12 mouse cellular contexts compared by ENCODE assay signal in the genomic region with DNA sequence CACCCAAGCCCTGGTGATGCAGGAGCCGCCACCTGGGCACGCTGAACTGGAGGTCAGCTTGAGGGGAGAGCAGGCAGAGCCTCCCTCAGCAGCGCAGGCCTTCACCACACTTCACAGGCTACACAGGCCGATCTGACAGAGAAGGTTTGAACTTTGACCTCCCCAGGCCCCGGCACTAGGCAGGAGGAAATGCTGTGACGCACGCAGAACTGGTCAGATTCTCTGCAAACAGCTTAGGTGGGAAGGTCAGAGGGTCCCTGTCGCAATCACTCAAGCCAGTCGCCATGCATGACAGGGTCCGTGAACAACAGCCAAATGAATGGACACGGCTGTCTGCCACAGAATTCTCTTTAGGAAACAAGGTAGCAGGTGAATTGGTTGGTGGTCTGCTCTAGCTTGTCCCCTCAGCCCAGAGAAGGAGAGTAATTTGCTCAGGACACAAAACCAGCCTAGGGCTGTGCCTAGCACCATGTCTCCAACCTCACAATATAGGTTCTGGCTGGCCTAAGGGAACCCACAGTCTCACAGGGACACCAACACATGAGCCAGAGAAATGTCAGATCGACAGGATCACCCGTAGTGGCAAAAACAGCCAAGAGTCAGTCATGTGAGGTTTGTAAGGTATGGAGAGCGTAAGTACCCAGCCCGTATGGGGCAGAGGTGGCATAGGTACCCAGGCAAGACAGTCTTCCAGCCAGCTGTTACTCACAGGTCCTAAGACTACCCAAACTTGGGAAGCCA.
DNase-seq lines count a peak whose midpoint lies in the region; ATAC-seq and TF ChIP-seq lines count a peak whose summit lies in the region.
"Had no signal": no experiment of that assay in that cellular context is flagged by ENCODE, and none has a peak within 500 bp of the region (broad histone marks: within the 10 kb centered on the region; RNA-seq: fewer than 3 reads in every experiment).

No protein-coding gene starts in this region.

- H3K4me2 ChIP-seq in midbrain, embryonic 13.5 days (replicated peaks) = no peak overlapping the region
- H3K4me2 ChIP-seq in stomach, postnatal 0 days (replicated peaks; ENCODE audit: low read depth) = no peak overlapping the region
- H3K4me2 ChIP-seq: embryonic facial prominence, embryonic 15.5 days; hindbrain, embryonic 14.5 days had no signal

- no peak overlapping the region; the same call in 1 of the 2 replicates for H3K27ac ChIP-seq in midbrain, embryonic 10.5 days (replicated peaks)
- H3K27ac ChIP-seq in midbrain, embryonic 13.5 days = no peak overlapping the region
- no peak overlapping the region for H3K27ac ChIP-seq in stomach, postnatal 0 days (replicated peaks)
- H3K27ac ChIP-seq: embryonic facial prominence, embryonic 15.5 days; hindbrain, embryonic 14.5 days had no signal

- H3K27me3 ChIP-seq in midbrain, embryonic 10.5 days (ENCODE audit: low read depth, poor library complexity, severe bottlenecking) = no peaks in the 10 kb centered on the region
- no peaks in the 10 kb centered on the region for H3K27me3 ChIP-seq in midbrain, embryonic 13.5 days
- no peaks in the 10 kb centered on the region for H3K27me3 ChIP-seq in stomach, postnatal 0 days (ENCODE audit: control insufficient read depth, insufficient read depth, low read length)
- H3K27me3 ChIP-seq: embryonic facial prominence, embryonic 15.5 days had no signal

- H3K36me3 ChIP-seq in midbrain, embryonic 10.5 days = peaks cover 8% of the 10 kb centered on the region
- H3K36me3 ChIP-seq in midbrain, embryonic 13.5 days = peaks cover 8% of the 10 kb centered on the region; the same call in 1 of the 2 replicates
- H3K36me3 ChIP-seq in stomach, postnatal 0 days (ENCODE audit: control insufficient read depth, insufficient read depth, low read length) = peaks cover 21% of the 10 kb centered on the region

- H3K9ac ChIP-seq in midbrain, embryonic 13.5 days (replicated peaks) = no peak overlapping the region
- H3K9ac ChIP-seq in stomach, postnatal 0 days (ENCODE audit: low read length) = no peak overlapping the region
- H3K9ac ChIP-seq: embryonic facial prominence, embryonic 15.5 days; hindbrain, embryonic 14.5 days had no signal

- H3K4me1 ChIP-seq in midbrain, embryonic 10.5 days = peaks cover 29% of the 10 kb centered on the region
- no peaks in the 10 kb centered on the region; the same call in 1 of the 2 replicates for H3K4me1 ChIP-seq in midbrain, embryonic 13.5 days (replicated peaks)
- H3K4me1 ChIP-seq in stomach, postnatal 0 days (replicated peaks; ENCODE audit: control insufficient read depth, insufficient read depth) = no peaks in the 10 kb centered on the region
- H3K4me1 ChIP-seq: embryonic facial prominence, embryonic 15.5 days had no signal

- TF ChIP-seq CTCF in stomach, postnatal 0 days (IDR thresholded peaks at IDR 0.05; ENCODE audit: low read depth) = no peak

- DNase-seq in adrenal gland, adult 2 months = peak; percentile 54
- no peak for DNase-seq in adrenal gland, adult (ENCODE audit: inconsistent age in 2 of 2, low spot score in 1 of 2)
- DNase-seq in midbrain, embryonic 10.5 days (ENCODE audit: low spot score) = peak; percentile 25
- peak; percentile 65 to 81 for DNase-seq in kidney, postnatal 4 days
- DNase-seq in spleen, adult 12 weeks (ENCODE audit: low spot score) = no peak
- DNase-seq in stomach, postnatal 0 days (ENCODE audit: low spot score) = no peak
- no peak for DNase-seq in adrenal gland, postnatal 36 days
- DNase-seq: cerebellum, adult 9-11 months had no signal

- H3K4me3 ChIP-seq in midbrain, embryonic 10.5 days = no peak overlapping the region
- no peak overlapping the region for H3K4me3 ChIP-seq in midbrain, embryonic 13.5 days (replicated peaks)
- H3K4me3 ChIP-seq in stomach, postnatal 0 days (ENCODE audit: low read depth, low read length) = no peak overlapping the region
- H3K4me3 ChIP-seq: embryonic facial prominence, embryonic 15.5 days had no signal

- no peak for TF ChIP-seq EP300 in stomach, postnatal 0 days (optimal IDR thresholded peaks at IDR 0.05)

- 52% methylated on average over 15 of the region's 15 CpGs for WGBS in midbrain, embryonic 10.5 days
- 53% methylated on average over 15 of the region's 15 CpGs for WGBS in midbrain, embryonic 13.5 days
- 63% methylated on average over 15 of the region's 15 CpGs for WGBS in stomach, postnatal 0 days

- ATAC-seq in midbrain, embryonic 13.5 days = no peak
- ATAC-seq in stomach, postnatal 0 days (ENCODE audit: low FRiP score, low TSS enrichment) = no peak; the same call in 1 of the 2 replicates
- ATAC-seq: forebrain, embryonic 16.5 days had no signal

- no peaks in the 10 kb centered on the region for H3K9me3 ChIP-seq in midbrain, embryonic 10.5 days (replicated peaks)
- no peaks in the 10 kb centered on the region for H3K9me3 ChIP-seq in midbrain, embryonic 13.5 days
- H3K9me3 ChIP-seq in stomach, postnatal 0 days (ENCODE audit: control insufficient read depth, low read length) = no peaks in the 10 kb centered on the region
- H3K9me3 ChIP-seq: embryonic facial prominence, embryonic 15.5 days had no signal

Comparison
In these comparisons a context has a peak if more than half of its experiments do, and no peak if none do; other contexts are left out.
1. DNase-seq: peak in adrenal gland, adult 2 months (single experiment), midbrain, embryonic 10.5 days (single experiment) and kidney, postnatal 4 days (2 of 2); none in adrenal gland, adult (0 of 2), spleen, adult 12 weeks (single experiment), stomach, postnatal 0 days (single experiment) and adrenal gland, postnatal 36 days (0 of 2).